Mouse (Mus musculus) limb, embryonic 12.5 days (tissue): ENCODE results near the gene Palm. TPM values are rescaled to one million over a fixed set of nuclear protein-coding genes. Genes with fewer than 3 reads are reported as not detected.

Source experiments
- ATAC-seq: fragments of 200-750 bp; cut with Nextera tagmentation; 2 replicates; pipeline ENCODE4 v1.8.0; 2017; ENCODE audit warnings: low read depth, moderate TSS enrichment; ENCODE audit not compliant: insufficient number of reproducible peaks, insufficient read depth, low FRiP score, low TSS enrichment
- H3K27ac ChIP-seq: fragments of 300-500 bp; sonication (generic); 2 replicates; pipeline ENCODE4 v1.5.1; 2016; ENCODE audit warnings: mild to moderate bottlenecking, moderate library complexity
- H3K27me3 ChIP-seq: fragments of 300-500 bp; sonication (generic); 2 replicates; pipeline ENCODE4 v1.6.1; 2016; ENCODE audit warnings: mild to moderate bottlenecking, moderate library complexity
- H3K36me3 ChIP-seq: fragments of 300-500 bp; sonication (generic); 2 replicates; pipeline ENCODE4 v1.6.1; 2016; ENCODE audit warnings: mild to moderate bottlenecking, moderate library complexity
- H3K4me1 ChIP-seq: fragments of 300-500 bp; sonication (generic); replicated peaks from 2 replicates; pipeline ENCODE4 v1.6.1; 2016
- H3K4me2 ChIP-seq: fragments of 300-500 bp; sonication (generic); 2 replicates; pipeline ENCODE4 v1.6.1; 2016; ENCODE audit warnings: mild to moderate bottlenecking, moderate library complexity
- H3K4me3 ChIP-seq: fragments of 300-500 bp; sonication (generic); replicated peaks from 2 replicates; pipeline ENCODE4 v1.5.1; 2016; ENCODE audit warnings: mild to moderate bottlenecking
- H3K9ac ChIP-seq: fragments of 300-500 bp; sonication (generic); replicated peaks from 2 replicates; pipeline ENCODE4 v1.6.1; 2016; ENCODE audit warnings: mild to moderate bottlenecking, moderate library complexity
- H3K9me3 ChIP-seq: fragments of 300-500 bp; sonication (generic); 2 replicates; pipeline ENCODE4 v1.6.1; 2016; ENCODE audit warnings: mild to moderate bottlenecking, moderate library complexity
- WGBS: fragments of 180-500 bp; shearing (Covaris S2); methylation state at CpG from one replicate; pipeline ENCODE4 v1.1.7; 2016; 5-methylcytosine and 5-hydroxymethylcytosine counted together
- polyA plus RNA-seq: library from polyadenylated mRNA; unstranded; fragments of >200 nt; fragmentation: Nextera tagmentation; extraction: Ambion mirVana; gene quantifications from 2 replicates; pipeline ENCODE4 v1.2.1, GENCODE M21; 2016

Gene Palm
- polyA plus RNA-seq, 1 experiment from 2014 or later: 121 TPM

DNA sequence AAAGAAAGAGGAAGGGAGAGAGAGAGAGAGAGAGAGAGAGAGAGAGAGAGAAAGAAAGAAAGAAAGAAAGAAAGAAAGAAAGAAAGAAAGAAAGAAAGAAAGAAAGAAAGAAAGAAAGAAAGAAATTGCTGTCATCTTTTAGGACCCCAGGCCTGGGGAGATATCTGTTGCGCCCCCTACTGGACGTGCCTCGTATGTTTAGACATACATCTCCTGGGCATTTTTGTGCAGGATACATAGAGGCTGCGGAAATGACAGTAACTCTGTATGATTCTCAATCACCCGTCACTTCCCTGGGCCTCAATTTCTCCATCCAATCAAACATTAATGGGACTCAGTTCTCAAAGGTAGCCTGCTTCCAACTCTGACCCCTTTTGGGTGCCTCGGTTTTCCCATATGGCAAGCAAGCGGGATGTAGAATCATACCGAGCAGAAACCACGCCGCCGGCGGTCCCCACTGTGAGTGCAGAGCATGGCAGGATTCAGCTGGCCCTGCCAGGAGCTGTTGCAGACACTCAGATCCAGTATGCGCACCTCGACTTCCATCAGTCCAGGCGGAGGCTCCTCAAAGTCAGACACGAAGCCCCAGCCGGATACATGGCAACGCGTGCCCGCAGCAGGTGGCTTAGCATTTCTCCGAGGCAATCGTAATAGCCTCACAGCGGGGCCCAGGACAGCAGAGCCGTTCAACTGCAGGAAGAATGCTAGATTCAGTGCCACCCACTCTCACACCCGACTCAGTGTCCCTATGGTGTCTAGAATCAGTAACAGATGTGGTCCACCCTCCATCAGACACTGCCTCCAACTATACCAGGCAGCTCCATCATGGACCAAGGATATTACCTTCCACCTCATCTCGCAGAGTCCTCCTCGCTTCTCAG is 9.2 kb upstream of the Palm start:
- Histone ChIP-seq H3K4me1 (peaks cover 16% of the 10 kb centered on the region), H3K27ac (no peak overlapping the region), H3K9me3 (no peaks in the 10 kb centered on the region), H3K9ac (no peak overlapping the region), H3K4me2 (no peak overlapping the region), H3K4me3 (no peak overlapping the region), H3K36me3 (no peaks in the 10 kb centered on the region), H3K27me3 (peaks cover 54% of the 10 kb centered on the region)
- 36% methylated on average over 27 of the region's 27 CpGs for WGBS
- no peak for ATAC-seq

GRCm38 (mm10) chr10:79788386-79789158 is 4.8 kb upstream of the Palm start:
- H3K36me3 ChIP-seq: no peaks in the 10 kb centered on the region

GRCm38 (mm10) chr10:79789581-79789980 is 3.8 kb upstream of the Palm start:
- Histone ChIP-seq H3K4me1 (peaks cover 9% of the 10 kb centered on the region), H3K27ac (no peak overlapping the region), H3K9ac (no peak overlapping the region), H3K4me3 (no peak overlapping the region), H3K27me3 (peaks cover 12% of the 10 kb centered on the region; the same call in 1 of the 2 replicates), H3K36me3 (no peaks in the 10 kb centered on the region), H3K9me3 (no peaks in the 10 kb centered on the region), H3K4me2 (no peak overlapping the region)
- WGBS: 66% methylated on average over 2 of the region's 2 CpGs
- no peak for ATAC-seq

More at GRCm38 (mm10) chr10:79788386-79789158, 4.8 kb upstream of the Palm start:
- WGBS: 38% methylated on average over 7 of the region's 7 CpGs
- no peak overlapping the region for H3K4me3 ChIP-seq
- no peak overlapping the region for H3K4me2 ChIP-seq
- no peak overlapping the region for H3K9ac ChIP-seq
- peaks cover 19% of the 10 kb centered on the region; the same call in 1 of the 2 replicates for H3K27me3 ChIP-seq
- 0 out of 2 replicates have a peak, but pooled peaks cover 4% of the 10 kb centered on the region for H3K4me1 ChIP-seq
- no peaks in the 10 kb centered on the region for H3K9me3 ChIP-seq
- no peak for ATAC-seq
- no peak overlapping the region for H3K27ac ChIP-seq

GRCm38 (mm10) chr10:79790861-79791260 is 2.5 kb upstream of the Palm start, which contains the start of gene Prss57:
Gene Prss57 (minus strand): TSS chr10:79790961.
- Histone ChIP-seq H3K4me2 (no peak within 1 kb of the TSS), H3K9me3 (0 out of 2 replicates have a peak, but pooled peaks cover 3% of the 10 kb centered on the region), H3K27ac (no peak within 1 kb of the TSS), H3K36me3 (peaks cover 3% of the 10 kb centered on the region; the same call in 1 of the 2 replicates), H3K27me3 (peaks cover 6% of the 10 kb centered on the region; the same call in 1 of the 2 replicates), H3K4me3 (no peak within 1 kb of the TSS), H3K9ac (no peak within 1 kb of the TSS), H3K4me1 (peaks cover 15% of the 10 kb centered on the region)
- 85% methylated on average over 4 of the region's 4 CpGs for WGBS
- ATAC-seq: no peak

DNA sequence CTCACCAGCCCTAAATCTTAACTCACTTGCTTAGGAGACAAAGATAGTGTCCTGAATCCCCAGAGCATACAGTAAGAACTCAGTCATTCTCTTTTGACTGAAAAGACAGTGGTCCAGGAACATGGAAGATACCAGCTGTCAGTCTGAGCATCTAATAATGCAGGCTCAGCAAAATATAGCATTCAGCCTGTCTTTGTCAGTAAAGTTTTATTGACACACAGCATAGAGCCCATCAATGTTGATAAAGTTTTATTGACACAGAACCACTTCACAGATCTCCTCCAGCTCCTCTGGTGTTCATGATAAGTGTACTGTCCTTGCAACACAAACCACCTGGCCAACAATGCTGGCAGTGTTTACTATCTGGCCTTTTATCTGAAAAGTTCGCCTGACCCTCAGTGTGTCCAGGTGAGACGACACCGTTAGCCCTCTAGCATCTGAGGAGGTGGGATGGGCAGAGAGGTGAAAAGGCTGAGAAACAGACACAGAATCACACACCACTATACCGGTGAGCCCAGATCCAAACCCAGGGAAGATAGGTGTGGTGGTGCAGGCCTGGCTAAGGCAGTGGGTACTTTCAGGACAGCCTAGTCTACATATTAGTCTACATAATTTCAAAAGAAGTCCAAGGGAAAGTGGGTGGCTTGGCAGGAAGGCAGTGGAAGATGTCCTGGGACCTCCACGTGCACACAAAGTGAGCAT is 882 bp upstream of the Palm start:
- H3K4me1 ChIP-seq: peaks cover 25% of the 10 kb centered on the region
- ATAC-seq: no peak
- WGBS: 83% methylated on average over 5 of the region's 5 CpGs
- H3K27ac ChIP-seq: no peak overlapping the region
- peak overlapping the region; percentile 88; the same call in 1 of the 2 replicates for H3K4me2 ChIP-seq
- H3K27me3 ChIP-seq: peaks cover 6% of the 10 kb centered on the region; the same call in 1 of the 2 replicates
- H3K36me3 ChIP-seq: peaks cover 6% of the 10 kb centered on the region; the same call in 1 of the 2 replicates
- H3K4me3 ChIP-seq: 0 out of 2 replicates have a peak overlapping the region, but pooled peaks have one; percentile 94
- no peak overlapping the region for H3K9ac ChIP-seq
- H3K9me3 ChIP-seq: 0 out of 2 replicates have a peak, but pooled peaks cover 3% of the 10 kb centered on the region

DNA sequence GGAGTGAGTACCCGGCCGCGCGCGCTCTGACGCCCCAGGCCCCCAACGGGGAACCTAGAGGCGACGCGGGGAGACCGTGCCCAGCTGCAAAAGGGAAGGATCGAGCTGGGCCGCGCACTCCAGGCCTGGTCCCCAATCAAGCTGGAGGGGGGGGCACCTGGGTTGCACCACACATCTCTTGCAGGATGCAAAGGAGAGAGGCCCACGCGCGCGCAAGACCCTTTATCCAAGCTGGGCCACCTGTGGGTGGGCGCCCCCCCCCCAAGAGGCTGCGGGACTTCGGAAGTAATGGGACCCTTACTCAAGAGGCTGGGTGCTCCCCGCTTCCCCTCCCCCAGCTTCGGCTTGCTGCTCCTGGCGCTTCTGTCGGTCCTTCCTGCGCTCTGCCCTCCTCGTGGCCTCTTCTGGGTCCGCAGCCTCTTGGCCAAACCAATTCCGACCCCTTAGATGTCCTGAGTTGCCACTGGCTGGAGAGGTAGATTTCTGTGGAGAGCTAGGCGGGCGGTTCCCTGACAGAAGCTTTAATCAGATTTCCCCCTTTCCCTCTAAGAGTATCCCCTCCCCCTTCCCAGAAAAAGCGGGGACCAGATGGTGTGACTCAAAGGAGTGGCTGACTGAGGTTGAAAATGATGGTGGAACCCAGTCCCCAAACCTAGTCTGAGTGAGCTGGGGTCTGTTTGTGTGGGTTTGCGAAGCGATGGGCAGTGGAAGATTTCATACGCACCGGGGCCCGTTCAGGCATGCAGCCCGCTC is 542 bp downstream of the Palm start:
- no peak; the same call in 1 of the 2 replicates for ATAC-seq
- WGBS: 2% methylated on average over 38 of the region's 38 CpGs
- H3K27me3 ChIP-seq: peaks cover 6% of the 10 kb centered on the region; the same call in 1 of the 2 replicates
- peaks cover 26% of the 10 kb centered on the region for H3K4me1 ChIP-seq
- peak overlapping the region; percentile 88 for H3K4me2 ChIP-seq
- H3K36me3 ChIP-seq: peaks cover 6% of the 10 kb centered on the region; the same call in 1 of the 2 replicates
- H3K9ac ChIP-seq: peak overlapping the region; percentile 94
- peak overlapping the region; percentile 94 for H3K4me3 ChIP-seq
- H3K27ac ChIP-seq: peak overlapping the region; percentile 84
- H3K9me3 ChIP-seq: 0 out of 2 replicates have a peak, but pooled peaks cover 3% of the 10 kb centered on the region

DNA sequence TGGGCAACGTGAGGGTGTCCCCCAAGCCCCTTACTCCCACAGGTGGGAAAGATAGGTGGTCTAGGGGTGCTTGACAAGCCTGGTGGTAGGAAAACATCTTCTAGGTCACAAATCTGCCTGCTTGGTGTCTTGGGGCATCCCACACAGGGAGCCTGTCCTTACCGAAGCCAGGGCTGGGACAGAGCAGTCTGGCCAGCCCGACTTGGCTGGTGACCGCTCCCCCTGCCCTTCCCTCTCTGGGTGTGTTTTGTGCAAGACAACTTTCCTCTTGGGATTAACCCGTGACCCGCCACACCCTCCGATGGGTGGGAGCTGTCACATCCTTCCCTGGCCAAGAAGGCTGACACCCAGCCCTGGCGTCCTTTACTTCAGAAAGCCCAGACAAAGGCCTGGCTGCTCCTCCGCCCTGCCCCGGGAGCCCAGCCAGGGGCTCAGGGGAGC is 1.1 kb downstream of the Palm start:
- H3K4me1 ChIP-seq: peaks cover 26% of the 10 kb centered on the region
- H3K9ac ChIP-seq: peak overlapping the region; percentile 94
- H3K36me3 ChIP-seq: peaks cover 10% of the 10 kb centered on the region; the same call in 1 of the 2 replicates
- H3K4me2 ChIP-seq: peak overlapping the region; percentile 88
- H3K4me3 ChIP-seq: peak overlapping the region; percentile 94
- H3K27ac ChIP-seq: peak overlapping the region; percentile 84
- ATAC-seq: no peak
- H3K27me3 ChIP-seq: peaks cover 5% of the 10 kb centered on the region; the same call in 1 of the 2 replicates
- H3K9me3 ChIP-seq: 0 out of 2 replicates have a peak, but pooled peaks cover 3% of the 10 kb centered on the region
- WGBS: 11% methylated on average over 10 of the region's 10 CpGs

DNA sequence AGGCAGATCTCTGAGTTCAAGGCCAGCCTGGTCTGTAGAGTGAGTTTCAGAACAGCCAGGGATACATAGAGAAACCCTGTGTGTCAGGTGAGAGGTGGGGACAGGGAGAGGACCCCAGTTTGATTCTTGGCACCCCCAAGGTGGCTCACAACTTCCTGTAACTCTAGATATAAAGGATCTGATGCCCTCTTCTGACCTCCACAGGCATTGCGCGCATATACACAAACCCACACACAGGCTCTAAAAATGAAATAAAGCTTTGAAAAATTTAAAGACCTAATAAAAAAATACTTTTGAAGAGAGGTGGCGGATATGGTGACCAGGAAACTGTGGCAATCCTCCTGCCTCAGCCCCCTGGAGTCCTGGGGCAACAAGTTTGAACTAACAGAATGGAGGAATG is 2.5 kb downstream of the Palm start:
- Histone ChIP-seq H3K9ac (no peak overlapping the region), H3K27ac (no peak overlapping the region), H3K4me1 (peaks cover 31% of the 10 kb centered on the region), H3K36me3 (peaks cover 15% of the 10 kb centered on the region; the same call in 1 of the 2 replicates), H3K9me3 (0 out of 2 replicates have a peak, but pooled peaks cover 3% of the 10 kb centered on the region), H3K4me3 (no peak overlapping the region), H3K4me2 (no peak overlapping the region), H3K27me3 (no peaks in the 10 kb centered on the region)
- ATAC-seq: no peak
- WGBS: 91% methylated on average over 3 of the region's 3 CpGs

DNA sequence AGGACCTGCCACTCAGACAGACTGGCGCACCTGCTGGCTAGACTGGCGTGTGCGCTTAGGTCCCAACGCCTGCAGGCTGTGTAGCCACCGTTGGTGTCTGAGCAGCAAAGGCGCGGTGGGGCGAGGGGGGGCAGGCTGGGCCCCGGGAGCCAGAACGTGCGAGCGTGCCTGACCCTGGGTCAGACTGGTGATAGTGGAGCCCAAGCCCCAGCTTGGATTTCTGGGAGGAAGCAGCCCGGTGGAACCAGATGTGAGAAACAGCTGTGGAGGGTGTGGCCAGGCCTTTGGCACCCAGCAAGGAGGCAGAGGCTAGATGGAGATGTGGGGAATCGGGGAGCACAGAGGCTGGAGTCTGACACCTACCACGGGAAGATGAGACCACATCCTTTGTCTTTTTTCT is 4.0 kb downstream of the Palm start:
- WGBS: 24% methylated on average over 15 of the region's 15 CpGs
- Histone ChIP-seq H3K4me2 (no peak overlapping the region), H3K4me1 (peaks cover 39% of the 10 kb centered on the region)

More for the DNA sequence above, 4.0 kb downstream of the Palm start:
- Histone ChIP-seq H3K4me3 (no peak overlapping the region), H3K27me3 (no peaks in the 10 kb centered on the region), H3K36me3 (peaks cover 15% of the 10 kb centered on the region; the same call in 1 of the 2 replicates), H3K9ac (no peak overlapping the region), H3K27ac (no peak overlapping the region), H3K9me3 (0 out of 2 replicates have a peak, but pooled peaks cover 3% of the 10 kb centered on the region)
- ATAC-seq: no peak
